Mouse (Mus musculus) thymus, postnatal 4 days (tissue): ENCODE data around the gene Rnf144b.

Source experiments
- DNase-seq: peaks from one replicate; pipeline ENCODE4 v3.0.0; 2021

Rnf144b gene

DNA sequence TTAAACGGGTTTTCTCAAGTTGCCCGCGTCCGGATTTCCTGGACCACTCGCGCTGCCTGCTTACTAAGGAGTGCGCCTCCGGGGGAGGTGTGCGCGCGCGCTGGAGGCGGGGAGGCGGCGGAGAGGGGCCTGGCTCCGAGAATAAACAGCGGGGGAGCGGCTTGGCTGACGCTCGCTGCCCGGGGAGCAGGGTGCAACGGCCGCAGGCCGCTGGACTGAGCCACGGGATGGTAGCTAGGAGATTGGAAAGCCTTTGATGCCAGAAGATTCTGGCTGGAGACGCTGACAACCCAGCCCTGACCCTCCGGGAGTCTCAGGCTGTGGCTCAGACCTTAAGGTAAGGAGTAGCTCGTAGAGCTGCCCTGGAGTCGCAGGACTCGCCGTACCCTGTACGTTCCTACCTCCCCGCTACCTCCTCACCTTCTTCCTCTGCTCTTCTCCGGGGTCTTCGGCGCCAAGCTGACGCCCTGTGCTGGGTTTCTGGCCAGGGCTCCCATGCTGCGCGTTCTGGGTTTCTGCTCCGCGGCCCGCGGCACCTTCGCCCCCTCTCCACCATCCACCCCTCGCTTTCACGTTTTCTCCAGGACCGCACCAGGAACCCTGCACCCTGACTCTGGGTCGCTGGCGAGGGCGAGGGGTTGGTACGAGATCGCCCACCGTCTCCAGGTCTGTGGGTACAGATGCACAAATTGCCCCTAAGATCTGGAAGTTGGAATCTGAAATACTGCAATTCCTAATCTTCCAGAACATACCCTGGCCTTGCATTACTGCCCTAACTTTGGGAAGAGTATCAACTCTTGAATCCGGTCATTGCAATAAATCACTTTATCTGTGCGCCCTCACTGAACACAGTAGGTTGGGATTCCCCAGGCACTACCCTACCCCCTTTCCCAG lies at the start of gene Rnf144b:
Gene Rnf144b, plus strand, starts transcription at position 120 of the 894 bp plus-strand sequence.
- DNase-seq, result peak; percentile 80

DNA sequence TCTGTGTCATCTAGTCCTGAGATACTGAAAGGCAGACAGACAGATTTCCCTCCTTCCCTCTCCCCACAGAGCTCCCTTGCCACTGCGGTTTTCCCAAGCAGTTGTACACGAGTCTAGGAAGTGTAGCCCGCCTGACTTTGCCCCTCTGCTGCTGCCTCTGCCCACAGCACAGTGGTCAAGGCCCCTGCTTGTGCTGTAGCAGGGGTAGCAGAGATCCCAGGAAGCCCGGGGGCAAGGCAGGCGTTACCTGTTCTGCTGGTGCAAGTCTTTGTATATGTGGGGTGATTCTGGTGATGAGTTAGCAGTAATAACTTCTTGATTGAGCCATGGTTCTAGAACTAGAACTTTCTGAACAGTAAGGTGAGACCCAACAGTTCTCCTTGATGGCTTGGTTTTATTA lies 46.3 kb upstream of the Rnf144b start:
- DNase-seq, result no peak

DNA sequence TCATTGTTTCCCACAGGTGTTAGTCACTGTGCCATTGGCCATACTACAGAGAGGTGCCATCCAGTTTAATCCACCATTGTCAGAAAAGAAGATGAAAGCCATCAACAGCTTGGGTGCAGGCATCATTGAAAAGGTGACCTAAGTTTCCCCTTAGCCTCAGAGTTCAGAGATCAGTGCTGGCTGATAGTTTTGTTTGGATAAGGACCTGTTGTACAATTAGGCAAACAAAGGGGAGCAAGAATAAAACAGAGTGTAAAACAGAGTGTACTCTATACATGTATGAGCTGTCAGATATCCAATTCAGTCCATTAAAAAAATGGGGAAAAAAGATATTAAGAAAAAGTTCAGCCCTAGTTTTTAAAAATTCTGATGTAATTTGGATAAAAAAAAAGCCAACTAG lies 45.1 kb upstream of the Rnf144b start:
- DNase-seq, result no peak

DNA sequence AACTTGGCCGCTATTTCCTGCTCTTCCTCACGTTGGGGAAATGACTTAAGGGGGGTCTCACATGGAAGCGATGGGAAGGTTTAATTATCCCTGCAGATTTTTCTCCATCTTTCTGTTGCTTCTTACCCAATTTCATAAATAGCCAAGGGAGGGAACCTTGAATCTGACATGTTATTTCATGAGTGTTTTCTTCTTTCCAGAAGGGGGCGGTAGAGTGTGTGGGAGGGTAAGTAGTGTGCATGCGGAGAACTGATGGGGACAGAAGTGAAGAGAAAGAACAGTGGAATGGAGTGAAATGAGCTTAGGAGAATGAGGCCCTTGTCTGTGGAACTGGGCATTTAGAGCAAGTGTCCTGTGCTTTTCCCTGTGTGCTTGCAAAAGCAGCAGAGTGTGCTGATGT lies 43.7 kb upstream of the Rnf144b start:
- DNase-seq, result no peak

DNA sequence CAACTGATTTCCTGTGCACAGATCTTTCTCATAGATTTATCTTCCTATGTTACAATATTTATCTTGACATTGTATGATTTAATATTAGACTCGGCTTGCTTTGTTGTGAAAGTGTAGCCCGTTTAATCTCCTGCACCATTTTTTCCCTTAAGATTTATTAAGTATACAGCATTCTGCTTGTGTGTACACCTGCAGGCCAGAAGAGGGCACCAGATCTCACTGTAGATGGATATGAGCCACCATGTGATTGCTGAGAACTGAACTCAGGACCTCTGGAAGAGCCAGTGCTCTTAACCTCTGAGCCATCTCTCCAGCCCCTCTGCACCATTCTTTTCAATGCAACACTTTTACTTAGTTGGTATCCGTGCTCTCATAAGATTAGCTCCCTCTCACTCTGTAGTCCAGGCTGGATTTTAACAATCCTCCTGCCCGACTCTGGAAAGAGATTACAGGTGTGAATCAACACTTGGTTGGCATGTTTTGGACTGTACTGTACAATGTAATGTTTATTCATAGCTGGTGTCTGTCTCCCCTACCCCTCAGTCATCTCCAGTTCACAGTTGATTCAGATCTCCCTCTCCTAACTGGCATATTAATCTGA lies 41.5 kb upstream of the Rnf144b start:
- DNase-seq, result peak; percentile 54

DNA sequence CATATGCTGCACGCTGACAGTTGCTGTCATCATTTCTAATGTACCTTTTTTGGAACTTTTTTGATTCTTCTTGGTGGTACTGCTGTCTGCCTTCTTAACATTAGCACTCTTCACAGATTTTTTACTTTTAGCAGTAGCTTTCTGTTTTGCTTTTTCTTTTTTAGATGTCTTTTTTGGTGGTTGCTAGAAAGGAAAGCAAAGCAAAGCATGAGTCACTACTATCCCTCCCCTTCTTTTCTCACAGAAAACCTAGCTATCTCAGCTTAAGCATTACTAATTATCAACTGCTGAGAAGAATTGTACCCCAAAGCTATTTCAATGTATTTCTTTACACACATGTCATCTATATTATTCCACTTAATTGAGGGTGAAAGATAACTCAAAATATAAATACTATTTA lies 34.0 kb upstream of the Rnf144b start:
- no peak for DNase-seq

DNA sequence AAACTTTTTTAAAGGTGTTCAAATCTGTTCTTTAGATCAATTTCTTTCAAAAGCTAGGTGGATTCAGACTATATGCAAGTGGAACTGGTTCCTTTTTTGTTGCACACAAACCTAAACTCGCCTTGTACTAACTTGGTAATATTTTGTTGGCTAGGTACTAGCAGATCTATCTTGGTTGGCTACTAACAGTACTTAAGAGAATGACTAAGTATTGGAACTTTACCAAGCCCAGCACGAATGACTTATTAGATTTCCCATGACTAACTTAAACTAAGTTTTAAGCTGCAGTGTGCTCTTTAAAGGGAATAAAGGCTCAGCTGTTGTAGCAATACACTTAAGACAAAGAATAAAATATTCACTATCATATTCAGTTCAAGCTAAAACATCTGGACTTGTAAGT lies 33.2 kb upstream of the Rnf144b start:
- no peak for DNase-seq

DNA sequence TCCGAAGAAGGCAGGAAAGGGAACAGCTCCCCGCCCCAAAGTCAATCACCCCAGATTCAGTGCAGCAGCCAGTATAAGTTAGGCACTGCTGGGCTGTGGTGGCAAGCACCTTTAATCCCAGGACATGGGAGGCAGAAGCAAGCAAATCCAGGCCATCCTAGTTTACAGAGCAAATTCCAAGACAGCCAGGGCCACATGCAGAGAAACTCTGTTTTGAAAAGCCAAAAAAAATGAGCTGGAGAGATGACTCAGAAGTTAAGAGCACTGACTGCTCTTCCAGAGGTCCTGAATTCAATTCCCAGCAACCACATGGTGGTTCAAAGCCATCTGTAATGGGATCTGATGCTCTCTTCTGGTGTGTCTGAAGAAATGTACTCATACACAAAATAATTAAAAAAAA lies 28.7 kb upstream of the Rnf144b start:
- no peak for DNase-seq

DNA sequence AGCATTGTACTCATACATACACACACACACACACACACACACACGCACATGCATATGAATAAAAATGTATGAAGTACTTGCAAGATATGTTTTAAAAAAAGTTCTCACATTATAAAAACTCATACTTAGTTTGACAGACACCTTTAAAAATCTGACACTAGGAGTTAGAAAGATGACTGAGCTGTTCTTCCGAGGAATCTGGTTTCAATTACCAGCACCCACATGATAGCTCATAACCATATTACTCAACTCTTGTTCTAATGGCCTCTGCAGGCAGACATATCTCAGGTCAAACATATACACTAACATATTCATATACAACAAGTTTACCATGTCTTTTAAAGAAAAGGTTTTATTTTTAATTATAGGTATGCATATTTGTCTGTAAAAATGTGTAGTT lies 25.9 kb upstream of the Rnf144b start:
- DNase-seq, result no peak

DNA sequence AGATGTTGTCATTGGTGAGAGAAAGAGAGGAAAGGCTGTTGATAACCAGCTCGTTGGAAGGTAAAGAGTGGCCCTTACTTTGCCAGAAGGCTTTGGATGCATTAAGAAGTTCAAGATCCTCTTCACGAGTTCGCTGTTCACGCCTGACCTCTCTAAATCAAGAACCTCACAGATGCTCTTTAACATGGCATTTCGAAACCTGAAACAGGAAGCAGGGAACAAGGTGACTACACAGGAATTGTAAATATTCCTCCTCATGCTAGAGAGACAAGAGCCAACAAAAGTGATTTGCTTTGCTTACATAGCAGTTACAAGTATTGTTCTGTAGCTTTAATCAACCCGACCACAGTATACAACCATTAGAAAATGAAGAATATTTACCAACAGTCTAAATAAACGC lies 23.2 kb upstream of the Rnf144b start:
- no peak for DNase-seq

DNA sequence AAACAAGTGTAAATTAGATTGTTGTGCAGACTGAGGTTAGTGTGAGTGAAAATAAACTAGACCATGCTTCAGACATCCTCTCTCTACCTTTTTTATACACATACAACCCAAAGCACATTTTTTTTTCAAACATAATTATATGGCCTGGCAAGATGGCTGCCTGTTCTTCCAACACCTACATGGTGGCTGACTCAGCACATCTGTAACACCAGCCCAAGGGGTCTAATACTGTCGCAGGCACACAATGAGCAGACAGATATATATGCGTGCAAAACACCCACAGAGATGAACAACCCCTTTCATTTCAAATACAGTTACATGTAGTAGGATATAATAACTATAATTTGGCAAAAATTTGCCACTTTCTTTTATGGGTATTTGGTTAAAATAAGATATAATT lies 21.9 kb upstream of the Rnf144b start:
- no peak for DNase-seq

DNA sequence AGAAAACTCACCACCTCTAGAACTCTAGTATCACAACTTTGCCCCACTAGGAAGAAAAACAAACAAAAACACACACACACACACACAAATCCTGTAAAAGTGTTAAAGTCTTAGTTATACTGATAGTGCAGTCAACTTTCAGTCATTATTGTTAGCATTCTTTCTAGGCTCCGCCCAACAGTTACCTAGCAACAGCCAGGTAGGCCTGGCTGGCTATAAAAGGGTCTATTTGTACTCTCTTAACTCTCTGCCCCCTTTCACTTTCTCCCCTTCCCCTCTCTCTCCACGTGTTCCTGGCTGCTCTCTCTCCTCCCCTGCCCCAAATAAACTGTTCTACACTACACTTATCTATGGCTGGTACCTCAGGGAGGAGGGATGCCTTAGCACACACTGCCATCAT lies 18.3 kb upstream of the Rnf144b start:
- peak; percentile 34 for DNase-seq

DNA sequence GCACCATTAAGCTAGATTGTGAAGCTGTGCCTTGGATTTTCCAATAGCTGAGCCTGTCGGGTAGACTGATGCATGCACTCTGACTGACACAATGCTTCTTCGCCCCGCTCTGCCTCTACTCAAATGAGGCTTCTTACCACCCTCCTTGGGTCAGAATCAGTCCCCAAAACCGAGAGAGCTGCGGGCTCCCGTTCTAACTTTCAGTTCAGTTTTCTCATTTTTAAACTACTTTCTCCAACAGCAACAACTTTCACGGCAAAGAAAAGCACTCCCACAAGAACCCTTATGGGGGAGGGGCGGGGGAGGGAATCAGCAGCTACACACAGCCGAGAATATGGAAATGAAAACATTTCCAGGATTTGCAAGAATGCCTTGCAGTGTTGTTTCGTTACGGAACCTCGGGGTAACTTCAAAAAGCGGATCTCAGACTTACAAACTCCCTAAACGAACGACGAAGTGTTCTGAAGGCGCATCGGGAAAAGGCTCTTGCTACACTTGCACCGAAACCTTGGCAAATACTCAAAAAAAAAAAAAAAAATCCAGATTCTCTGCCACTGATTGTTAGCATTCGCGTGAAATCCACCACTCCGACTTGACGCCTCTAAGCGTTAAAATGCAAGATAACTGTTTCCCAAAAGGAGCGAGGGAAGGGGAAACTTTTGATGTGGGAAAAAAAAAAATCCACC lies 17.5 kb upstream of the Rnf144b start:
- peak; percentile 44 for DNase-seq

DNA sequence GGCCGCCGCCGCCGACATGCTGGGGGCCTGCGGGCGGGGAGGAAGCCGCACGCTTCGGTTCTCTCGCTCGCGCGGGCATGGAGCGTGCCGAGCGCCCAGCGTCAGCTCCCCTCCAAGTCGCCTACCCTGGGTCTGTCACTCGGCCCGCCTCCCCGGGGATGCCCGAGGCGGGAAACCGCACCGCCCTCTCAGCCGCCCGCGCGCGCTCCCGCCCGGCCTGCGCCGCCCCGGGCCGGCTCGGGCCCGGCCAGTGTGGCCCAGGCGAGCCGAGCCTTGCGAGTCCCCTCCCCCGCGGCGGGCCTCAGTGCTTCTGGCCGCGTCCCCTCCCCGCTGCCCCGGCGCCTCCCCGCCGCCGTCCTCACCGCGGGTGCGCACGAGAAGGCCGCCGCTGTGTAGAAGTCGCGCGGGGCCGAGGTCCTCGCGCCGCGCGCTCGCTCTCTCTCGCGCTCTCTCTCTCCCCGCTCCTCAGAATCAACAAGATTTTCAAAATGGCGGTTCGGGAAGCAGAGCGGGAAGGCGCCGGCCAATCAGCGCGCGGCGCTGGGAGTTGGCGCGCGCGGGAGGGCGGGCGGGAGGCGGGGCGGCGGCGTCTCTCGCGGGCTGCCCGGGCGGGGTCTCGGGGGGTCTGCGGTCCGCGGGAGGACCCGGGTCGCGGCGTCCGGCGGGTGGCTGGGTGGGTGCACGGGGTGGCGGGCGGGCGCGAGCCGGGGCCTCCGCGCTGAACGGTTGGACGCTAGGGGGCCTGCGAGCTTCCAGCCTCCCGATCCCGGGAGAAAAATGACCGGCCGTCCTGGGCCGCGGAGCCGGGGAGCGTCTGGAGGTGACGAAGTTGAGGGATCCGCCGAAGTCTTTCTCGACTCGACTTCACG lies 16.5 kb upstream of the Rnf144b start, which contains the start of gene Dek:
Gene Dek, minus strand, starts transcription at position 491 of the 869 bp plus-strand sequence.
- DNase-seq, result peak; percentile 87

DNA sequence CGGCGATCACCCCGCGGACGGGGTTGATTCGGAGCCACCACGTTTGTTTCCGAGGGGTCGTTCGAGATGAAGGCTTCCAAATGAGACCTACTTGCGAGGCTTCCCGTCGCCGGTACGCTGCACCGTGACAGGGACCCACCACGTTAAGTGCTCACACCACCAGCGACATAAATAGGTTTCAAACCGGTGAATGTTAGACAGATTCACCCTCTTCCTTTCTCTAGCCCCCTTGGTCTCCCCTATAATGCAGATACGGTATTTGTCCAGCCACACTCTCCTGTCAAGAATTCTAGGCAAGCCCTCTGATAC lies 15.9 kb upstream of the Rnf144b start:
- no peak for DNase-seq

DNA sequence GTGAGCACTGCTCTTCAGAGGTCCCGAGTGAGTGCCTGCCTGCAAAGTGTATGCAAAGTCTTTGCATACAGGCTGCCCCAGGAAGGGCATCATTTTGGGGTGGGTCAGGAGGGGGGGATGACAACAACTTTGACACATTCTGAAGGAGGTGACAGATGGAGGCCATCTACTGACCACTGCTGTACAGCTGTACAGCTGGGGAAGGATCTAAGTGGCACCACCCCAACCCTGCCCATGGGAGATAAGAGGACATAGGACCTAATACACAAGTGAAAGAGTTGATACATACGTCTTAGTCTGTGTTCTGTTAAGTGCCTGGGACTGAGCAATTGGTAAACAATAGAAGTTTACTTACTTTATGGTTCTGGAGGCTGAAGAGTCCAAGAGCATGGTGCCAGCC lies 13.2 kb upstream of the Rnf144b start:
- no peak for DNase-seq

DNA sequence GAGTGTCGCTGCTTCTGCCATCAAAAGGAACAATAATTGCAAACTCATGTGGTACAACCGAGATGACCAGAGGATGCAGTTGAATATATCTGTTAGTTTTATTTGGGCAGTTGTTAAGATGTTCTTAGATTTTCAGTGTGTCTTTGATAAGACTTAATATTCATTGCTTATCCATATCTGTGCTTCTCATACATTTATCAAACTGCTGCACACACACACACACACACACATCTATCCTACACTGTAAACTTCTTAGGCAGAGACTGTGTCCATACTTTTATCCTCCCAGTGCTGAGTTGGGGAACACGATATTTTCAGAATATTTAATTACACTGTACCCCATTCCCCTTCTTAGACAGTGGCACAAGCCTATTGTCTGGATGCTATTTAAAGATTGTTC lies 11.3 kb upstream of the Rnf144b start:
- no peak for DNase-seq

DNA sequence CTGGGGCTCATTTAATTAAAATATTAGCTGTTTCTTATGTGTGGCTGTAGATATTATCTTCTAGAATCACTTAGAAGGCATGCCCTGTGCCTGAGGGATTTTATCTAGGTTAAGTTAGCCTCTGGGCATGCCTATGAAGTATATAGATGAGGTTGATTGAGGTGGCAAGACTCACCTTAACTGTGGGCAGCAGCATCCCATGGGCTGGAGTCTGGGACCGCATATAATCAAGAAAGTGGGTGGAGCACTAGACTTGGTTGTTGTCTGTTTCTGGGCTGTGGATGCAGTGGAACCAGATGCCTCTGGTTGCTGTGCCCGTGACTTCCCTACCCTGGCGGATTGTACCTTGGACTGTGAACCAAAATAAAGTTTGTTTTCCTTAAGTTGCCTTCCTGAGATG lies 10.4 kb upstream of the Rnf144b start:
- DNase-seq, result no peak

DNA sequence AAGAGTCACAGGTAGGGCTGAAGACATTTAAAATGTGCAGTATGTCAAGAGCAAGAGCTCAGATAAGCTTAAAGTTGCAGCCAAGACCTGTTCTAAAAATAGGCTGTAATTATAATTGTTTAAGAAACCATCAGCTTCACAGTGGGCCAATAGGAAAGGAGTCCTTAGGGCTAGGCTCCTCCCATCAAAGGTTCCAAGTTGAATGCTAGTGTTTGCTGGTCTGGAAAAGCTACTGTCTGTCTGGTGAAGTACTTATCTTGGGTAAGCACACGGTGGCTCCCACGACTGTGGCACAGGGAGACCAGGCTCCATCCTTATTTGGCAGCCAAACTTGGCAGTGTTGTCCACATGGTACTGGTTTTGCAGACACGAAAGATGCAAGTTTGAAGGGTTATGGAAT lies 9.5 kb upstream of the Rnf144b start:
- DNase-seq, result no peak

DNA sequence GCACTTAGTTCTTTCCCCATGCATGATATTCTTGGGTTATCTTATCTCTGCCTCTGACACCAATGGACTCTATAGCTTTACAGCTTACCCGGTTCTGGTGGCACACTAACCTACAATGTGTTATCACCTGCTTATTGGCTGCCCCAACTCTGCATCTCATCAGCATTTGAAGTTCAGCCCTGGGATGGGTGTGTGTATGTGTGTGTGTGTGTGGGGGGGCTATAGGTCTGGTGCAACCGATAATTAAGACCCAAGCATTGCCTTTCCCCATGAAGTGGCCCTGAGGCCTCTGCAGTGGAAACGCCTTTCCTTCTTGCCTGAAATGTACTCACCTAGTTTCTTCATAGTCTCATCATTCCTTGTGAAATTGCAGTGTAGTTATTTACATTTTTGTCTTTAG lies 6.5 kb upstream of the Rnf144b start:
- DNase-seq, result no peak

DNA sequence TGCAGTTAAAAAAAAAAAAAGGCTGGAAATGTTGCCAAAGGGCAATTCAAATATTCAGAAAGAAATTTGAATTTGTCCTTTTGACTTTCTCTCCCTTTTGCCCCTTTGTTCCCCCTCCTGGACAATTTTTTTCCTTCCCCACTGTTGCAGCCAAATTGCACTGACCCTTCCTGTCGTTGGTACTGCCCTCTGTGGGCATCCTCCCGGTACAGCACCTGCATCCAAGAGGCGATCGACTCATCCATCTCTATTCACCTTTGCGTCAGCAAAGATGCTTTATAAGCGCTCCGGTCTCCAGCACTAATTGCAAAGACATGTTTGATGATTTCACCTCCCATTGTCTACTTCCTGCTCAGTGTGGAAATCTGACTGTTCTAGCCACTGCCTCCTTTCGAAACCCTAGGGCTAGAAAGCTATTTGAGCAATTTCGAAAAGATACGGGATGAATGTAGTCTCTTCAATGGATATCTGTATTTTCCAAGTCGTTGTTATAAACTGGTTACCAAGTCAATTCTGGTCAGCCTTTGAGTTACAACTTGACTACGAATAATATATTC lies 1.0 kb upstream of the Rnf144b start:
- no peak for DNase-seq

DNA sequence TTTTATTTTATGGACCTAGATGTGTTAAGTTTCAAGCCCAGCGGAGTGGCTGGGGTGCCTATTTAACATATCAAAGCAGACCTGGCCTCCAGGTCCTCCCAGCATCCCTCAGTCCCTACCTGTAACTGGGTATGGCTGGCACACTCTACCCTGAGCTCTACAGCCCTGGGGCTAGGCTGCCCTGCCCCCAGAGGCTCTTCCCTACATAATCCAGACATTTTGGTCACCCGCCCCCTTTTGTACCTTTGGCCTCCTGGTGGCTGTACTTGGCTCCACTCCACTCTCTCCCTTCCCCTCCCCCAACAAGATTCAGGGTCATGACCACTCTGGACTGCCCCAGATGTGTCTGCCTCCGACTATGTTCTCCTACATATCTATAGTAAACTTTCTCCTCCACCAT lies 2.0 kb downstream of the Rnf144b start:
- no peak for DNase-seq

DNA sequence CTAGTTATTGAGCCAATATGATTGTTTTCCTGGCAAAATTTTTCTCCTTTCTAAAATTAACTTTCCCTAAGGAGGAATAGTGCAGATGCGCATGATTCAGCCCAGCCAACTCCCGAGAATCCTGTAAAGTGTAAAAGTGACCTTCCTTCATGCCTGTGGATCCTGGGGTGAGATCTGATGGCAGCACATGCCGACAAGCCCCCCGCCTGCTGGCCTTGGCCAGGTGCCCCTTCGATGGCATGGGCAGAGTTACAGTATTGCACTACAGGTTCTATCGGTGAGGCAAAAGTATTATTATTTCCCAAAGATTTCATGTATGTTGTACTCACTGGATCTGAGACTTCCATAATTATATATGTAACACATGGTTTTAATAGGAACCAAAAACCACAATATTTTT lies 2.5 kb downstream of the Rnf144b start:
- DNase-seq, result no peak
